Mouse (Mus musculus) CH12.LX (cell line): ENCODE measurements around the gene Samd4. TPM values are rescaled to one million over a fixed set of nuclear protein-coding genes. Genes with fewer than 3 reads are reported as not detected.

Experiments used
- DNase-seq: peaks from one replicate; pipeline ENCODE4 v3.0.0-alpha.2; 2013; ENCODE audit errors: extremely low read depth
- H3K27ac ChIP-seq: 2 replicates; pipeline ENCODE4 v1.5.1; 2012; ENCODE audit warnings: low read depth, mild to moderate bottlenecking, control low read depth, moderate library complexity; ENCODE audit not compliant: insufficient read depth
- H3K27me3 ChIP-seq: replicated peaks from 2 replicates; pipeline ENCODE3; 2012; ENCODE audit warnings: inconsistent platforms
- H3K36me3 ChIP-seq, 2 experiments: replicated peaks in 1 of 2; 2 replicates each; pipeline versions ENCODE3 to v1.6.1; 2012; ENCODE audit warnings: inconsistent platforms in 1 of 2, low read length in 1 of 2, mild to moderate bottlenecking in 1 of 2, mixed read lengths in 1 of 2, moderate library complexity in 1 of 2; ENCODE audit not compliant: control insufficient read depth in 1 of 2, insufficient read depth in 1 of 2
- H3K4me1 ChIP-seq, 2 experiments: 2 replicates each; pipeline ENCODE4 v1.6.1; 2012; ENCODE audit warnings: inconsistent platforms in 1 of 2, moderate library complexity in 1 of 2; ENCODE audit not compliant: insufficient read depth in 2 of 2, control insufficient read depth in 1 of 2
- H3K4me2 ChIP-seq: 2 replicates; pipeline ENCODE4 v1.6.1; 2012; ENCODE audit warnings: low read depth, mild to moderate bottlenecking, control low read depth; ENCODE audit not compliant: poor library complexity, insufficient read depth, severe bottlenecking
- H3K4me3 ChIP-seq, 3 experiments: fragments of 150-350 bp in 1 of 3; sonication (generic) in 1 of 3; replicated peaks in 1 of 3; 2 replicates each; pipeline versions ENCODE3 to v1.5.1; 2011 to 2012; ENCODE audit warnings: low read depth in 2 of 3, low read length in 2 of 3, mild to moderate bottlenecking in 2 of 3, moderate library complexity in 2 of 3, control low read depth in 1 of 3, improper control_type of control experiment in 1 of 3, inconsistent platforms in 1 of 3, mixed read lengths in 1 of 3; ENCODE audit not compliant: poor library complexity in 1 of 3
- H3K79me2 ChIP-seq: replicated peaks from 2 replicates; pipeline ENCODE4 v1.6.1; 2012; ENCODE audit warnings: mild to moderate bottlenecking, moderate library complexity; ENCODE audit not compliant: control insufficient read depth, poor library complexity, insufficient read depth, severe bottlenecking; ENCODE audit errors: extremely low read depth
- H3K9ac ChIP-seq: 2 replicates; pipeline ENCODE4 v1.6.1; 2012; ENCODE audit warnings: low read depth, mild to moderate bottlenecking, control low read depth, moderate library complexity; ENCODE audit not compliant: insufficient read depth
- H3K9me3 ChIP-seq: replicated peaks from 2 replicates; pipeline ENCODE3; 2012; ENCODE audit warnings: low read length, inconsistent platforms, mixed read lengths
- BHLHE40 ChIP-seq: IDR thresholded peaks from 2 replicates; pipeline ENCODE4 v1.6.1; 2011; ENCODE audit warnings: mild to moderate bottlenecking, low read depth, low read length, improper control_type of control experiment
- CHD2 ChIP-seq: IDR thresholded peaks from 2 replicates; pipeline ENCODE4 v1.6.1; 2011; ENCODE audit warnings: low read length, improper control_type of control experiment
- CTCF ChIP-seq, 2 experiments: IDR thresholded peaks in 1 of 2; conservative IDR thresholded peaks in 1 of 2; 2 replicates each; pipeline ENCODE4 v1.5.1; 2011 to 2012; ENCODE audit warnings: low read depth in 2 of 2, low read length in 2 of 2, improper control_type of control experiment in 1 of 2, inconsistent platforms in 1 of 2, mild to moderate bottlenecking in 1 of 2, moderate library complexity in 1 of 2
- ELF1 ChIP-seq: IDR thresholded peaks from 2 replicates; pipeline ENCODE4 v1.6.1; 2014; ENCODE audit warnings: low read depth, mild to moderate bottlenecking, inconsistent platforms, low read length, improper control_type of control experiment
- ETS1 ChIP-seq: conservative IDR thresholded peaks from 2 replicates; pipeline ENCODE4 v1.6.1; 2012; ENCODE audit warnings: low read depth, mild to moderate bottlenecking, inconsistent platforms, low read length, improper control_type of control experiment, moderate library complexity
- GABPA ChIP-seq: IDR thresholded peaks from 2 replicates; pipeline ENCODE4 v1.6.1; 2012; ENCODE audit warnings: low read depth, low read length, improper control_type of control experiment, inconsistent platforms; ENCODE audit not compliant: insufficient replicate concordance
- HCFC1 ChIP-seq: IDR thresholded peaks from 2 replicates; pipeline ENCODE4 v1.6.1; 2012; ENCODE audit warnings: low read depth, mild to moderate bottlenecking, inconsistent platforms, low read length, improper control_type of control experiment
- JUN ChIP-seq: IDR thresholded peaks from 2 replicates; pipeline ENCODE4 v1.6.1; 2011; ENCODE audit warnings: low read depth, mild to moderate bottlenecking, low read length, improper control_type of control experiment, moderate library complexity; ENCODE audit not compliant: insufficient read depth
- JUND ChIP-seq: conservative IDR thresholded peaks from 2 replicates; pipeline ENCODE4 v1.6.1; 2011; ENCODE audit warnings: low read depth, low read length, improper control_type of control experiment
- KAT2A ChIP-seq: IDR thresholded peaks from 2 replicates; pipeline ENCODE4 v1.6.1; 2012; ENCODE audit warnings: low read length, improper control_type of control experiment, inconsistent platforms; ENCODE audit not compliant: insufficient replicate concordance
- MAX ChIP-seq: IDR thresholded peaks from 2 replicates; pipeline ENCODE4 v1.6.1; 2011; ENCODE audit warnings: low read length, improper control_type of control experiment
- MAZ ChIP-seq: IDR thresholded peaks from 2 replicates; pipeline ENCODE4 v1.6.1; 2012; ENCODE audit warnings: low read depth, mild to moderate bottlenecking, inconsistent platforms, low read length, improper control_type of control experiment, moderate library complexity
- MEF2A ChIP-seq: IDR thresholded peaks from 2 replicates; pipeline ENCODE4 v1.6.1; 2014; ENCODE audit warnings: low read depth, mild to moderate bottlenecking, inconsistent platforms, low read length, improper control_type of control experiment, borderline replicate concordance
- MYC ChIP-seq: IDR thresholded peaks from 2 replicates; pipeline ENCODE4 v1.6.1; 2011; ENCODE audit warnings: low read depth, mild to moderate bottlenecking, improper control_type of control experiment, low read length
- NELFE ChIP-seq: IDR thresholded peaks from 2 replicates; pipeline ENCODE4 v1.6.1; 2011; ENCODE audit warnings: low read depth, low read length, improper control_type of control experiment
- NRF1 ChIP-seq: IDR thresholded peaks from 2 replicates; pipeline ENCODE4 v1.6.1; 2014; ENCODE audit warnings: low read depth, mild to moderate bottlenecking, inconsistent platforms, low read length, improper control_type of control experiment, moderate library complexity
- POLR2A ChIP-seq: IDR thresholded peaks from 2 replicates; pipeline ENCODE4 v1.6.1; 2011; ENCODE audit warnings: low read depth, mild to moderate bottlenecking, improper control_type of control experiment, low read length
- POLR2AphosphoS2 ChIP-seq: IDR thresholded peaks from 2 replicates; pipeline ENCODE4 v1.6.1; 2011; ENCODE audit warnings: low read depth, low read length, improper control_type of control experiment
- RAD21 ChIP-seq: IDR thresholded peaks from 2 replicates; pipeline ENCODE4 v1.6.1; 2011; ENCODE audit warnings: low read depth, mild to moderate bottlenecking, low read length, improper control_type of control experiment, moderate library complexity
- RCOR1 ChIP-seq: conservative IDR thresholded peaks from 2 replicates; pipeline ENCODE4 v1.6.1; 2012; ENCODE audit warnings: low read depth, mild to moderate bottlenecking, inconsistent platforms, low read length, improper control_type of control experiment
- SIN3A ChIP-seq: IDR thresholded peaks from 2 replicates; pipeline ENCODE4 v1.6.1; 2012; ENCODE audit warnings: low read length, improper control_type of control experiment, inconsistent platforms
- SMC3 ChIP-seq: IDR thresholded peaks from 2 replicates; pipeline ENCODE4 v1.6.1; 2011; ENCODE audit warnings: low read depth, low read length, improper control_type of control experiment
- TBP ChIP-seq: conservative IDR thresholded peaks from 2 replicates; pipeline ENCODE4 v1.6.1; 2011; ENCODE audit warnings: low read depth, low read length, improper control_type of control experiment
- TCF12 ChIP-seq: IDR thresholded peaks from 2 replicates; pipeline ENCODE4 v1.6.1; 2014; ENCODE audit warnings: low read depth, mild to moderate bottlenecking, inconsistent platforms, low read length, improper control_type of control experiment
- UBTF ChIP-seq: IDR thresholded peaks from 2 replicates; pipeline ENCODE4 v1.6.1; 2012; ENCODE audit warnings: low read depth, mild to moderate bottlenecking, inconsistent platforms, low read length, improper control_type of control experiment, moderate library complexity
- USF1 ChIP-seq: IDR thresholded peaks from 2 replicates; pipeline ENCODE4 v1.6.1; 2014; ENCODE audit warnings: low read depth, mild to moderate bottlenecking, inconsistent platforms, low read length, improper control_type of control experiment
- USF2 ChIP-seq: conservative IDR thresholded peaks from 2 replicates; pipeline ENCODE4 v1.6.1; 2011; ENCODE audit warnings: low read depth, low read length, improper control_type of control experiment
- ZKSCAN1 ChIP-seq: IDR thresholded peaks from 2 replicates; pipeline ENCODE4 v1.6.1; 2012; ENCODE audit warnings: low read depth, inconsistent platforms, low read length, improper control_type of control experiment, borderline replicate concordance
- ZNF384 ChIP-seq: IDR thresholded peaks from 2 replicates; pipeline ENCODE4 v1.6.1; 2012; ENCODE audit warnings: low read depth, low read length, improper control_type of control experiment, inconsistent platforms
- dilution Hi-C: fragments of 300-500 bp; cut with MboI; formaldehyde crosslinking; loops from 2 replicates; pipeline ENCODE4 v1.14.3; 2020; ENCODE audit warnings: low sequenced_read_pairs; ENCODE audit not compliant: extremely low pct_unique_long_range_greater_than_20kb, extremely low pct_ligation_motif_present
- in situ Hi-C: fragments of 300-500 bp; cut with MboI; formaldehyde crosslinking; loops from 3 replicates; pipeline ENCODE4 v1.14.3; 2019; ENCODE audit warnings: low sequenced_read_pairs, low pct_ligation_motif_present, low pct_unique_long_range_greater_than_20kb, mixed read lengths
- polyA plus RNA-seq: library from polyadenylated mRNA; unstranded; fragments of >175 nt; gene quantifications from 2 replicates; pipeline ENCODE4 v1.2.1, GENCODE M21; 2012; ENCODE audit warnings: low read depth; ENCODE audit not compliant: insufficient read length
- total RNA-seq, 2 experiments: library from RNA; depleted of rRNA; stranded (reverse); fragments of 300-350 nt in 1 of 2; fragments of >200 nt in 1 of 2; gene quantifications; 2 replicates each; pipeline ENCODE4 v1.2.3; 2012 to 2014

Samd4 gene
- total and polyA plus RNA-seq, 3 experiments = 0.64 to 4.6 (median 1.5) TPM

GRCm38 (mm10) chr14:46893961-46894360 lies 11.3 kb downstream of the Samd4 start:
- in situ Hi-C loops (loop anchor here (25.0 kb wide), 2 partner anchors 93 to 343 kb away; no protein-coding TSS in a partner anchor), dilution Hi-C loops (no loop called here)
- no peak for DNase-seq
- Histone ChIP-seq H3K9ac (no peak overlapping the region), H3K4me3 (no peak overlapping the region), H3K27ac (no peak overlapping the region), H3K4me1 (no peaks in the 10 kb centered on the region), H3K36me3 (peaks cover 0 to 12% of the 10 kb centered on the region in 2 experiments), H3K4me2 (no peak overlapping the region), H3K9me3 (no peaks in the 10 kb centered on the region), H3K27me3 (no peaks in the 10 kb centered on the region), H3K79me2 (no peaks in the 10 kb centered on the region)
- TF ChIP-seq CHD2 (no peak), UBTF (no peak), KAT2A (no peak), USF1 (no peak), MAX (no peak), HCFC1 (no peak), MYC (no peak), JUN (no peak), POLR2AphosphoS2 (no peak), ZKSCAN1 (no peak), POLR2A (no peak), USF2 (no peak), BHLHE40 (no peak), RCOR1 (no peak), NELFE (no peak), SMC3 (no peak), ZNF384 (no peak), ELF1 (no peak)

- Histone ChIP-seq H3K9me3 (no peaks in the 10 kb centered on the region), H3K4me1 (0 out of 4 replicates have a peak, but pooled peaks cover 0 to 3% of the 10 kb centered on the region in 2 experiments), H3K27ac (no peak overlapping the region), H3K4me3 (no peak overlapping the region), H3K4me2 (no peak overlapping the region), H3K79me2 (no peaks in the 10 kb centered on the region), H3K9ac (no peak overlapping the region), H3K27me3 (no peaks in the 10 kb centered on the region), H3K36me3 (peaks cover 0 to 1% of the 10 kb centered on the region in 2 experiments)
- in situ Hi-C loops = loop anchor here (25.0 kb wide), 2 partner anchors 89 to 339 kb away; no protein-coding TSS in a partner anchor
- no peak for DNase-seq
- dilution Hi-C loops = no loop called here
- TF ChIP-seq MAX (no peak), SIN3A (no peak), RAD21 (no peak), MAZ (no peak), KAT2A (no peak), ELF1 (no peak), TBP (no peak), BHLHE40 (no peak), JUN (no peak), ETS1 (no peak), NELFE (no peak), TCF12 (no peak), GABPA (no peak), MEF2A (no peak), JUND (no peak), ZNF384 (no peak), NRF1 (no peak), CTCF (conservative IDR thresholded peaks at IDR 0.05 in 1 of 2, IDR thresholded peaks at IDR 0.05 in 1 of 2; ENCODE audit: low read depth in 2 of 2, low read length in 2 of 2) (no peak), ZKSCAN1 (no peak)
Observed at GRCm38 (mm10) chr14:46897953-46898352, 15.3 kb downstream of the Samd4 start.
